Mouse (Mus musculus): Measurements from ENCODE around the gene Olfr552.
"Not testable (repeated sequence)": the region's sequence is repeated elsewhere in the genome, so short reads cannot be mapped to it uniquely, and the experiment has no call there.

Olfr552 gene

DNA sequence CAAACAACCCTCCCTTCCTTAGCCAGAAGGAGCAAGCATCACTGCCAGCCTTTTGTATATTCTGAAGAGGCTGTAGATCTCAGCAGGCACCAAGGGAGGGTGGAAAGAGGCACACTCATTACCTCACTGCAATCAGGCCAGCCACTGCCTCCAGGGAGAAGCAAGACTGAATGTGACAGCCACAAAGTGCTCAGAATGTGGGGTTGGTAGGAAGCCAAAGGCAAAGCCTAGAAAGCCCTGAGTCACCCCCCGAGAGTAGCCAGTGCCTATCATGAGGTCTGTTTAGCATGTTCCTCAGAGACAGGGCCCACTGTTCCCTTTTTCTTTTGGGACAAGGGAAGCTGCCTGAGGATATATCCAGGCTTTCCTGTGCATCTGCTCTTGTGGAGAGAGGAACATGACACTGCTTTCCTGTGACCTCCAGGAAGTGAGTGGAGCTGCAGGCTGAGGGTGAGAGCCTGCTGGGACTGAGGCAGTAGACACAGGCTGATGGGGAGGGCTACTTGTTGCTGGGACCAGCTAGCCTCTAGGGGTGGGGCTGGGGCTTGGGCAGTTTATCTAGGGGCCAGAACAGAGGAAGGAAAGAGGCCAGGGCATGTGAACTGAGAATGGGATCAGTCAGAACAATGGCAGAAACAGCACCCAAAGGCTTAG is at the start of gene Olfr552:
Gene Olfr552, plus strand, starts transcription at position 393 of the 654 bp plus-strand sequence.
- in situ Hi-C loops (cut with MboI; ENCODE audit: unreplicated experiment in 2 of 2), result no loop called here

DNA sequence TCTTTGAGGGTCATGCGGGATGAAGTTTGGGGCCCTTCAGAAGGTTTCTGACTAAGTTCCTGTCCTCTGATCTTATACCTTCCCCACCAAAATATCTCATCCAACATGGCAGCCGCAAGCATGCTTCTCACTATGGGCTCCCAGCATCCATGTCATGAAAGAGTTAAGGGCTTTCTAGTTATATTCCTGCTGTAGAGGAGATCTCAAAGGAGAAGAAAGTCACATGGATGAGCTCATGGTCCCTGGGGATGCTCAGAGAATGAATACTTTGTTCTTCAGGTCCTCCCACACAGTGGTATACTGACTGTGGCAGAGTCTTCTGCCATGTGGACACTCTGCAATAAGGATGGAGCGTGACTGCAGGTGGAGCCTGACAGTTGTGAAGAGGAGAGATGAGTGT is 48.0 kb upstream of the Olfr552 start, which contains the start of gene Olfr549:
Gene Olfr549, plus strand, starts transcription at position 301 of the 400 bp plus-strand sequence.
- in situ Hi-C loops (cut with MboI; ENCODE audit: unreplicated experiment in 2 of 2), result no loop called here

GRCm38 (mm10) chr7:102553279-102553678 is 44.3 kb upstream of the Olfr552 start:
- in situ Hi-C loops (cut with MboI; ENCODE audit: unreplicated experiment in 2 of 2), result no loop called here

DNA sequence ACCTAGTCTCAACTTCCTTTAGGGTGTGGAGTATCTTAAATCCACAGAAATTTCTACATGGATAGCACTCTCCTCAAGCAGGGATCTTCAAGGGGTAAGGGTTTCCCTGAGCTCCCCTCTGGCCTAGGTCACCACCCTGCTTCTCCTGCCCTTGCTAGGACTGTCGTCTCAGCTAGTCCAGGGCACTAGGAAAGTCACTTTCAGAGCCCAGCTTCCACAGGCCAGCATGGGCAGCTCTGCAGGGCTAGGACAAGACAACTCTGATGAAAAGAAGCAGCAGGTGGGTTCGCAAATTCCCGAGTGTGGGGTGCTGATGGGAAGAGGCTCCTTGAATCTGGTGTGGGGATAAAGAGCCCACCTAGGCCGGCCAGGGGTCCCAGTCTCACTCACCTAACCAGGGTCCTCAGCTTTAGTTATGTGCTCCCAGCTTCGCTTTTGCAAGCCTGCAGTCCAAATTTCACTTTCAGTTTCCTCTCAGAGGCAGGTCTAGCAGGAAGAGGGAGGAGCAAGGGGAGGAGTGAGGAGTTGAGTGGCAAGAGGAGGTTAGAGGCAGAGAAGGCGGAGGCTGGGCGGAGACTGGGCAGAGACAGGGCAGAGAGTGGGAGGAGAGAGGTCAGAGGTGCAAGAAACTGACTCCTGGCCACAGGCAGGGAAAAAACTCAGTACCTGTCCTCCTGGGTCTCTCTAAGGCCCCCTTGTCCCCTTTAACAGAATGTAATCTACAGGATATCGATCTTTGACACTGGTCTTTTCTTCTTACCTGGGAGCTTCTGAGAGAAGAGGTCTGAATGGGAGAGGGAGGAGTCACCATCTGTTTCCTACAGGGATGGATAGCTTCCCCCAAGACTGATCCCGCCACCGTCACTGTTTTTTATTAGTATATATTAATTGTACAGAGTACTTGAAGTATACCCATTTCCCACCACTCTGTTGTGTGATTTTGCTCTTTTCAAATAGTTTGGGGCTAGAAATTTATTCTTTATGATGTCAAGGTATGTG is 32.3 kb upstream of the Olfr552 start, which contains the start of gene Trim21:
Gene Trim21, minus strand, starts transcription at position 488 of the 999 bp plus-strand sequence.
- in situ Hi-C loops (cut with MboI; ENCODE audit: unreplicated experiment in 2 of 2), result no loop called here

DNA sequence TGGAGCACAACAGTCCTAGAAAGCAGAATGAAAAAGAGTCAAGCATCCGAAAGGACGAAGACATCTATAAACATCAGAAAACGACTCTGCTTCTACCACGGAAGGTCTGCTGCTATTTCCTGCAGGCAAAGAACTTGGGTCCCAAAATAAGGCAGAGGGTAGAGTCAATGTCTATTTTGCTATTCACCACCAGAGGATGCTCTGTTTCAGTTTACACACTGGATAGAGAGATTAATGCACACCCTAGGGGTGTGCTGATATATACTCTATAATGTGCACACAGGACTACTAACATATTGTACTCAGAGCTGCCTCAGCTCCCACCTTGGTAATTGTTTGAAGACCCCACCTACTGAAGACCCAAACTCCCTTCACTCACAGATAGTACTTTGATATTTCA is 31.4 kb upstream of the Olfr552 start:
- in situ Hi-C loops (cut with MboI; ENCODE audit: unreplicated experiment in 2 of 2), result no loop called here

DNA sequence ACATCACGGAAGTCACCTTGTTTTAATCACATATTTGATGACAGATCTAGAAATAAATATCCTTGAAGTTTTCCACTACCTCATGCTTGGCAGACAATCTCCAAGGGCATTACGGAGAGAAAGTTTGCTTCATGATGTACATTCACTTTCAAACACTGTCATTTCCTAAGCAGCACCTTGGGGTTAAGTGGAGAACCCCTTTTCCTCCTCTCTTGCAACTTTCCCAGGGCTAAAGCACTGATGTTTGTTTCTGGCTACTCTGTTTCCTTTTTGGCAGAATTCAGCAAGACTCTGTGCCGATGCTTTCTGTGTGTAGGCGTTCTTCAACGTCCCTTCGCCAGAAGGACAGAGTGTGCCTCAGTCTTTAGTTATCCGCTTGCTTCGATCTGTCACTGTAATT is 26.4 kb upstream of the Olfr552 start, which contains the start of gene Olfr550:
Gene Olfr550, plus strand, starts transcription at position 301 of the 400 bp plus-strand sequence.
- in situ Hi-C loops (cut with MboI; ENCODE audit: unreplicated experiment in 2 of 2), result no loop called here

GRCm38 (mm10) chr7:102573174-102573830 is 24.3 kb upstream of the Olfr552 start:
- in situ Hi-C loops (cut with MboI; ENCODE audit: unreplicated experiment in 2 of 2), result no loop called here

GRCm38 (mm10) chr7:102575998-102576397 is 21.6 kb upstream of the Olfr552 start:
- in situ Hi-C loops (cut with MboI; ENCODE audit: unreplicated experiment in 2 of 2), result no loop called here

- in situ Hi-C loops (cut with MboI; ENCODE audit: unreplicated experiment in 2 of 2), result no loop called here
These were observed 5.8 kb upstream of the Olfr552 start, which contains the start of gene Olfr551 for GRCm38 (mm10) chr7:102591786-102592185. Olfr551 (minus strand) TSS chr7:102591886.

GRCm38 (mm10) chr7:102618118-102618517 is 20.5 kb downstream of the Olfr552 start, which contains the start of gene Olfr553:
Olfr553 (minus strand) TSS chr7:102618218.
- in situ Hi-C loops (cut with MboI; ENCODE audit: unreplicated experiment in 2 of 2), result no loop called here

DNA sequence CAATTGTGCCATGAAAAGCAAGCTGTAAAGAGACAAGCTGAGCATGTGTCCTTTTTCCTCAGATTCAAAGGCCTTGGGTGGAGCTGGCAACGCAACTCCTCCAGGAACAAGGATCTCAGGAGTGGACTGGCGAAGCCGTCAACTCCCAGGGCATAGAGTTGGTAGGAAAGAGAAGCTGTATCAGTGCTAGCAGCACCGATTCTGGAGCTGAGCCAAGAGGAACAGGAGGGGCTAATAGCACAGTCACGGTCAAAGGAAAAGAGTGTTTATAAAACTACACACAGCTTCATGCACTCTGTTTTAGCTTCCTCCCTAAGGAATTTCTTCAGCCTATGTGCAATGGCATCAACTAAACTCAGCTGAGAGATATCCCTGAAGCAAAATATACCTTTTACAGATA is 22.0 kb downstream of the Olfr552 start:
- in situ Hi-C loops (cut with MboI; ENCODE audit: unreplicated experiment in 2 of 2), result no loop called here

DNA sequence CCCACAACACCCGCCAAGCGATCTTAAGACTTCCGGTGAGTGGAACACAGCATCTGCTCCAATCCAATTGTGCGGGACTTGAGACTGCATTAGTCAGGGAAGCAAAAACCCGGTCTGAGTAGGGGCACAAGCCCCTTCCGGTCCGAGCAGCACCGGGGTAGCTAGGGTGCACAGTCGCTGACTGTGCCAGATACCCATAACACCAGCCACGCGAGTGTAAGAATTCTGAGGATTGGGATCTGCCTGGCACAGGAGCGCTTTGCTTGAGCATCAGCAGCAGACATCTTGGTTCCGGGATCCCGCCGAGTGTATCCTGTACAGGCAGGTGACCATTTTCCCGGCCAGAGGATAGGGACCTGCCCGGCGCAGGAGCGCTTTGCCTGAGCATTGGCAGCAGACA is 22.8 kb downstream of the Olfr552 start:
- in situ Hi-C loops (cut with MboI; ENCODE audit: unreplicated experiment in 2 of 2), result not testable (repeated sequence)

DNA sequence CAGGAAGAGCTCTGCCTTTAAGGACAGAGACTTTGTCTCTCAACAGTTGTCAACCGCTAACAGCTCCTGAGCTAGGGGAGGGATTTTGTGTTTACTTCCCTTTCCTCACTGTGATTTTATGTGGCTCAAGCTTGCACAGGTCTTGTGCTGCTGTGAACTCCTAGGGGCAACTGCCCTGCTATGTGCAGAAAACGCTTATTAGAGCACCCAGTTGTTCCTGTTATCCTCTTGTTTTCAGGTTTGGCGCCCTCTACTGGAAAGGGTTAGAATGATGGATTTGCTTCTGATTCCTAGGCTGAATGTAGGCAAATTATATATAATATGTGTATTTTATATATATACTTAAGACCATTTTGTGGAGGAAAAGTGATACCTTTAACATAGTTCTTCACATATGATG is 39.1 kb downstream of the Olfr552 start:
- in situ Hi-C loops (cut with MboI; ENCODE audit: unreplicated experiment in 2 of 2), result loop anchor here (5.0 kb wide), 1 partner anchor 124 kb away; no protein-coding TSS in a partner anchor

DNA sequence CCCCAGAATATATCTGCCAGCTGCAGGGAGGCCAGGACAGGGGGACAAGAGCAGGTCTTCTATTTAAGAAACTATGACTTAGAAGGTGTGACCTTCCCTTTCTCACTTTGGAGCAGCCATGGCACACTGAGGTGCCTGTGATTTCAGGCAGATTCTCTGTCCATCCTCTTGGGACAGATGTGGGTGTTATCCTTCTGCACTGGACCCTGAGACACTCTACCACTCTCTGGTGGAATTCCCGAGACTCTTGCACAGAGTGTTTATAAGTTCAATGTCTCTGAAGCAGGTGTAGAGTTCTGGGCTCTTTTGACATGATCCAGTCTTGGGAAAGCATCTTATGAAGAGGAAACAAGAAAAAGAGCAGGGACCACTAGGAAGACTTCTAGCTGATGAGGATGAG is 40.6 kb downstream of the Olfr552 start, which contains the start of gene Olfr554:
Gene Olfr554, plus strand, starts transcription at position 301 of the 400 bp plus-strand sequence.
- in situ Hi-C loops (cut with MboI; ENCODE audit: unreplicated experiment in 2 of 2), result loop anchor here (5.0 kb wide), 1 partner anchor 126 kb away; no protein-coding TSS in a partner anchor

DNA sequence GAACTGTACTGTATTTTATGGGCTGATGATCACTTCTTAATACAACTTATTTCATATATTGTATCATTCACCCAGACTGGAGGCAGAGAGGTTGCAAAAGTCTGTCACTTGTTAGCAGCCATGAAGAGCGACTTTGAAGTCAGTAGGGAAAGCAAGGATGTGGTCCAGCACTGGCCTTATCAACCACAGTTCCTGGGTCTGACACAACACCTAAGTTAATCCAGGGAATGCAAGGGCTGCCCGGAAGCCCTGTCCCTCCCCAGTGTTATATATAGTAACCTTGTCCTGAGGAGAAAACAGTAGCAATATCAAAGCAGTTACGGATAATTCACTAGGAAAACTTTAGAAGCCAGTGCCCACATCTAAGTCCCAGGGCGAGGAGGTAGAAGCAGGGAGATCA is 47.4 kb downstream of the Olfr552 start:
- in situ Hi-C loops (cut with MboI; ENCODE audit: unreplicated experiment in 2 of 2), result not testable (repeated sequence)
